Mouse (Mus musculus): ENCODE data around the gene Nim1k.
"Not testable (repeated sequence)": the region's sequence is repeated elsewhere in the genome, so short reads cannot be mapped to it uniquely, and the experiment has no call there.

The Nim1k gene

GRCm38 (mm10) chr13:119729406-119729805, 26.3 kb downstream of the Nim1k start:
- no peak for DNase-seq (ENCODE audit: extremely low spot score, low read depth, low spot score)

- no peak for DNase-seq (ENCODE audit: extremely low spot score, low read depth, low spot score)
Observed at GRCm38 (mm10) chr13:119727608-119728387, 27.9 kb downstream of the Nim1k start.

DNA sequence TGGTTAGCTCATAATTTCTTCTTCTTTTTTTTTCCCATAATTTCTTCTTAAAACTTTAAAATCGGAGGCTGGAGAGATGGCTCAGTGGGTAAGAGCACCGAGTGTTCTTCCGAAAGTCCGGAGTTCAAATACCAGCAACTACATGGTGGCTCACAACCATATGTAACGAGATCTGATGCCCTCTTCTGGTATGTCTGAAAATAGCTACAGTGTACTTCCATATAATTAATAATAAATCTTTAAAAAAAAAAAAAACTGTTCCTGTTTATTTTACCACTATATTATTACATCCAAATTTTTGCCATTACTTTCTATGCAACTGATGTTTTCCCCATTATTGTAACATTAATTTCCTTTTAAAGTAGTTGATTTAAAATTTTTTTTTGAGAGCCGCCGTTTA, 31.1 kb downstream of the Nim1k start:
- DNase-seq (ENCODE audit: extremely low spot score, low read depth, low spot score) = no peak

DNA sequence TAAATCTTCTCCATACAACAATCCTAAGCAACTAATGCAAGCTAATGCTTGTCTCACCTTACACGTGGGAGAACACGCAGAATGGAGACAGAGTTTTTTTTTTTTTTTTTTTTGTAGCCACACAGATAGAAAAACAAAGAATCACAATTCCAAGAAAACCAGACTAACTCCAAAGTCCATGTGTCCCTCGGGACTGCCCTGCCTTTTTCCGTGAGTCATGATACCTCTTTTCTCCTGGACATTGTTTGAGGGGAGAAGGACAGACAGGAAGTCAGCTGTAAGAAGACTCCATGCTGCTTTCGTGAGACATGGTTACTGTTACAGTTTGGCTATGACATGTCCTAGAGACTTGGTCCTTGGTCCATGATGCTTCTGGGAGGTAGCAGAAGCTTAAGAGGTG, 32.3 kb downstream of the Nim1k start:
- DNase-seq (ENCODE audit: extremely low spot score, low read depth, low spot score) = no peak

- no peak for DNase-seq (ENCODE audit: extremely low spot score, low read depth, low spot score)
Observed at GRCm38 (mm10) chr13:119722447-119722846, 33.2 kb downstream of the Nim1k start.

GRCm38 (mm10) chr13:119716105-119716504, 39.6 kb downstream of the Nim1k start:
- no peak for DNase-seq (ENCODE audit: extremely low spot score, low read depth, low spot score)

GRCm38 (mm10) chr13:119713821-119714220, 41.9 kb downstream of the Nim1k start:
- no peak for DNase-seq (ENCODE audit: extremely low spot score, low read depth, low spot score)

DNA sequence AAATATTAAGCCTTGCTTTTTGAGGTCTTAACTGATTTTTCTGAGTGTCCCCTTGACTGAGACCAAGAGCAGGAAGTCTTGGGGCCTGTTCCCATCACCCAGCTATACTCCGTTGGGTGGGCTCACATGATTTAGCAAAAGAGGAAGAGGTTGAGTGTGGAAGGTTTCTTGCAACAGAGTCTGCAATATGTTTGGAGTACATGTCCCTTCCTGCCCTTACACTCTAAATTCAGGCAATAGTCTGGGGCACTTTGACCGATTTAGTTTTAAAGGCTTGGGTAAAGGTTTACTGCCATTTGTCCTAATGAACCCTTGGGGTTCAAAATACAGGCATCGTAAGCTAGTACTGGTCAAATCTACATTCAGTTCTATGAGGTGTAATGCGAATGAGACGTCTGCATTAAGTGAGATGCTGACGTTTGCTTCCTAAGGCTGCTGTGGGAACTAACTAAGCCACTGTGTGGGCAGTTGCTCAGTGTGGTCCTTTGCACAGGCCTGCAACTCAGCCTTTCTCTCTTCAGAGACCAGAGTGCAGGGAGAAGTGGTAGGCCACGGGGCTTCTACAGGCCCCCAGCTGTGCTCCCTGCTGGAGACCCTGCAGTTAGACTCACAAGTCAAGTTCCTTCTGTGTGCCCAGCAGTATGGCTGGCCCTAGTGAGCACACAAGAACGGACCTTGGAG, 42.4 kb downstream of the Nim1k start:
- no peak for DNase-seq (ENCODE audit: extremely low spot score, low read depth, low spot score)

GRCm38 (mm10) chr13:119712463-119712862, 43.2 kb downstream of the Nim1k start:
- DNase-seq (ENCODE audit: extremely low spot score, low read depth, low spot score) = no peak

DNA sequence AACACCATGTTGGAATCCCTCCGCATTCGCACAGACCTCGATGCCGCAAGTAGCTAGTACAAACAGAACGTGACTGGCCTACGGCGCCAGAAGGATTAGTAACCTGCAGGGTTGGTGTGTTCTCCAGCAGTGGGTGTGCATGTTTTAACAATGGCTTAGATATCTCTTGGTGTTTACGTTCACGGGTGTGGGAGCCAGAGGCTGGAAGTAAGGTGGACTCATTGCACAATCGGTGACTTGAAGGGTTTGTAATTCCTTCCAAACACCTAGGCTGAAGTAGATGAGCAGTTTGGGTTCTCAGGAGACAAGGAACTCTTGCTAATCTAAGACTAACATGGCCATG, 45.4 kb downstream of the Nim1k start:
- no peak for DNase-seq (ENCODE audit: extremely low spot score, low read depth, low spot score)

DNA sequence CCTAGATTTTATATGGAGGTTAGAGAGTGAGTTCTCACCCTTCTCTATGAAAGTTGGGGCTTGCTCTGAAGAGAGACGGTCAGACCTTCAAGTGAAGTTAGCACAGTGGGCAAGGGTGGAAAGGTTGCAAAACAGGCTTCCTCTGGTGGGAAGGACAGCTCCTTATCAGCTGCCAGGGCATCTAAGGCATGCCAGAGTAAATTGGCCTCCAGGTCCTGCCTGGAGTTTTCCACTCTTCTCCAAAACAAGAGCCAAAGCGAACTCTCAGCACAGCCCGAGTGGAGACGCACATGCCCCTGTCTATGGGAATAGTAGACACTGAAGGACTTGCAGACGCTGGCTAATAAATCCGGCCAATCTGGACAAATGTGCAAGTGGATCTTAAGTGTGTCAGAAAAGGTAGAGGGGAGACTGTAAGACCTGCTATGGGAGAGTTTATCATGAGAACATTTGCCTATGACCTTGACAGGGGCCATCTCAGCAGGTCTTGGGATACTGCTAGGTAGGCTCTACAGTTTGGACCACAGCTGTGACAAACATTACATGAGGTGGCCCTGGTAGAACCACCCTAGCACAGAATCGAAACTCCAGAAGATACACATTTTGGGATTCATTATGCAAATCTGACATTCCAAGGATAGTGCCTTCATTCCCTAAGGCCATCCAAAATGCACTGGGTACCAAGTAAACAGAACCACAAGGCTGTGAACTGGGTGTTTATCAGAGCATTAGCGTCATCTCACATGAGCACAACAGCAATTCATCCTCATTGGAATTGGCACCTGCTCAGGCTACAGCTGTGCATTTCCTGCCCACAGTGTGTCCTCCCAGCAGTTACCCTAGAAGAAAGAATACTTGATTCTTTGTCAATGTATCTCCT, 46.1 kb downstream of the Nim1k start:
- DNase-seq (ENCODE audit: extremely low spot score, low read depth, low spot score) = no peak

DNA sequence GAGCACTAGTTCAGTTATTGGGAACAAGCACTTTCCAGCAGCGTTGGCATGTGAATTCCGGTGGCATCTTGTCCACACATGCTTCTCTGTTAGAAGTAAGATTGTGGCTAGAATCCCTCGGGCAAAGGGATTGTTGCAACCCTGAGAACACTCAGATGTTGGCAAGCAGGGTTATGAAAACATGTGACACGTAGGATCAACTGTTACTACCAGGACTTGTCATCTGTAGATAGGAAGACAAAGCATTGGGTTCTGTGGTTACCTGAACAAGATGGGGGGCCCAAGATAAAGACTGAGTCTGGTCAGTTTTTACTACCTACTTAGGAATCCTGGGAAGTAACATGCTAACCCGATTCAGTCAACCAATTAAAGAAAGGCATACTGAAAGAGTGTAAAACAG, 46.7 kb downstream of the Nim1k start:
- no peak for DNase-seq (ENCODE audit: extremely low spot score, low read depth, low spot score)

GRCm38 (mm10) chr13:119707906-119708305, 47.8 kb downstream of the Nim1k start:
- no peak for DNase-seq (ENCODE audit: extremely low spot score, low read depth, low spot score)

GRCm38 (mm10) chr13:119706953-119707352, 48.7 kb downstream of the Nim1k start:
- no peak for DNase-seq (ENCODE audit: extremely low spot score, low read depth, low spot score)

DNA sequence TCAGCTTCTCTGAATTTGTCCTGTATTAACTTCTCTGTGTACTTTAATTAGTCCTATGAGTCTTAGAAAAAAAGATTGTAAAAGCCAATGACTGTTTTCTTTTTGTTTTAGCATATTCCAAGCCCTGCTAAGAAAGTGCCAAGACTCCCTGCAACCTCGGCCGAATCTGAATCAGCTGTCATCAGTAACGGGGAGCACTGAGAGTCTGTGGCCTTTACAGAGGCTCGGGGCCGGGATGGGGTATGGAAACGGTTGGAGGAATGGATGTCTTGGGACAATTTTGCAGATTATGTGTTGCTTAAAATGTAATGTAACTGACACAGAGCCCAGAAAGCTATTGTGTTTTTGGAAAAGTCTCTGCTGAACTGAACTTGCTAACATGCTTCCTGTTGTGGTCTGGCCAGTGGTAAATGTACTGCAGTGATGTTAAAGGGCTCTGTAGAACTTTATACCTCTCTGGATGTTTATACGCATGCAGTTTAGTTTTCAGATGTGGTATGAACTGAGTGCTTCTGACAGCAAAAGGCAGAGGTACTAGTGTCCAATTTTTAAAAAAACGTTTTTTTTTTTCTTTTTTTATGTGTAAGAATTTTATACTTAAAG, 49.3 kb downstream of the Nim1k start:
- not testable (repeated sequence) for DNase-seq (ENCODE audit: extremely low spot score, low read depth, low spot score)

- no peak for DNase-seq (ENCODE audit: extremely low spot score, low read depth, low spot score)
Observed at GRCm38 (mm10) chr13:119704280-119704679, 51.4 kb downstream of the Nim1k start.

DNA sequence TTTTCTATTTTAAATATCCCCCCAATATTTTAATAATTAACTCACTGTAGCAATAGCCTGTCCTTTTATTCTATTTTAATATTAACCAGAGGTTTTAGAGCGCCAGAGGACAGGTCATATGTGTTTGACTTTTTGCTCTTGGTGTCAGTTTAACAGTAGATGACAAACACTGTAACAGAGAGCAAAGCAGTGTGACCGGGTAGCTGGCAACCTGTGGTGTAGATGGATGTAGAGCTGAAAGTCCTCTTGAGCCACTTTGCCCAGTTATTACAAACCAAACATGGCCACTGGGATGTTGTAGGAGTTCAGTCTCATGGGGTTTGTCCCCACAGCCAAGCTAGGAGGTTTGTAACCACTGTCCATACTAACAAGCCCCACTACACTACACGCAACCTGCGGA, 57.2 kb downstream of the Nim1k start:
- DNase-seq (ENCODE audit: extremely low spot score, low read depth, low spot score) = no peak

DNA sequence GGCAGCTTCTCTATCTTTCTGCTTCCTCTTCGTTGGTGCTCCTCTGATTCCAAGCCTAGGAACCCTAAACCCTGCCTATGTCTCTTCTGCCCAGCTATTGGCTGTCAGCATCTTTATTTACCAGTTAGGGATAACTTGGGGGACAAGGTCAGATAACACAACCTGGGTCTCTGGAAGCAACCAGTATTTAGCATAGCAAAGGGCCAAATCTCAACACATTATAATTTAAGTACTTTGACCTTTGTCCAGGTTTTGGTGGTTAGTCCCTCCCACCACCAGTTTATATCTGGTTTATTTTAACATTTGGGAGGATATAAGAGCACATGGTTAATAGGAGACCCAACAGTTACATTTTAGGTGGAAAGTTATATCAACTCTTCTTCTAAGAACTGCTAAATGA, 59.2 kb downstream of the Nim1k start:
- DNase-seq (ENCODE audit: extremely low spot score, low read depth, low spot score) = no peak

DNA sequence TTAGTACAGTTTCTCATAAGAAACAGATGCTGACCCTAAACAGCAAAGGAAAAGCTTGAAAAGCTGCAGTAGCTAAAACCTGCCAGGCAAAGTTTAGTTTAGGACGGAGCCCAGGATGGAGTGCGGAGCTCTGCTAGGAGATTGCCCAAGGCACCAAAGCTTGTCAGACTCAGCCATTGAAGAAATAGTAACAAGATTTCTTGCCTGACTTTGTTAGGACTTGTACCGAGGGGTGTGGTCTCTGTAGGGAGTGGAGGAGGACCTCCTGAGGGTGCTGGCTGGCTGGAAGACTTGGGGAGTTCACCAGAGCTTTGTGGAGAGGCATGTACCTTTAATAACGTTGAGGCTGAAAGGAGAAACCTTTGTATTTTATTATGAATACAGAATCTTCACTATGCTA, 60.0 kb downstream of the Nim1k start:
- no peak for DNase-seq (ENCODE audit: extremely low spot score, low read depth, low spot score)

- DNase-seq (ENCODE audit: extremely low spot score, low read depth, low spot score) = not testable (repeated sequence)
Observed at GRCm38 (mm10) chr13:119691958-119692357, 63.7 kb downstream of the Nim1k start.

- DNase-seq (ENCODE audit: extremely low spot score, low read depth, low spot score) = no peak
Observed at GRCm38 (mm10) chr13:119690876-119691620, 64.6 kb downstream of the Nim1k start.

Data from hindlimb bud, embryonic 11.5 days (tissue).